In the genomic region with DNA sequence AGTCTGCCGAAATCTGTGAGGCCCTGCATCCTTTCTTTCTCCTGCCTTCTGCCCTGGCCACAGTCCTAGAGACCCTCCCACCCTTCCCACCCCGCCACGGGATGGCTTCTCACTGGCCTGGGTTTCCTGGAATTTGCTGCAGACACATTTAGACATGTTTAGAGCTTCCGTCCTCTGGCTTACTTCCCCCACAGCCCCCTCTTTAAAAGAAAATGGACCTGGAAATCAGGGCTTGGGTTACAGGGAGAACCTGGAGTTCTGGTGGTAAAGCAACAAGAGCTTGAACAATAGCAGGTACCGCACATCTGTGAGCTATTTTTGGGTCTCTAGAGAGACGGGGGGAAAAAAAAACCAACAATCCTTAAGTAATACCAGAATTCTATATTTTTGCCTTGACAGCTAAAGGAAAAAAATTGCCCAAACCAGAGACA, we compare ENCODE assay signal across 9 mouse cellular contexts. TPM values are rescaled to one million over a fixed set of nuclear protein-coding genes. Genes with fewer than 3 reads are reported as not detected.
DNase-seq lines count a peak whose midpoint lies in the region; ATAC-seq and TF ChIP-seq lines count a peak whose summit lies in the region.
"Had no signal": no experiment of that assay in that cellular context is flagged by ENCODE, and none has a peak within 500 bp of the region (broad histone marks: within the 10 kb centered on the region; RNA-seq: fewer than 3 reads in every experiment).

No protein-coding gene starts in this region.

- peaks cover 14% of the 10 kb centered on the region for H3K4me1 ChIP-seq in kidney, adult 2 months (ENCODE audit: control insufficient read depth, insufficient read depth, low read length)
- peaks cover 25% of the 10 kb centered on the region for H3K4me1 ChIP-seq in bone marrow macrophage, adult 2 months (ENCODE audit: control insufficient read depth, insufficient read depth, low read length)
- H3K4me1 ChIP-seq in hindbrain, embryonic 12.5 days: peaks cover 49% of the 10 kb centered on the region
- peaks cover 48% of the 10 kb centered on the region for H3K4me1 ChIP-seq in midbrain, embryonic 12.5 days

- 0 out of 2 replicates have a peak overlapping the region, but pooled peaks have one; percentile 17 for H3K27ac ChIP-seq in kidney, adult 2 months (ENCODE audit: insufficient read depth, low read depth, low read length)
- peak overlapping the region; percentile 9; the same call in 1 of the 2 replicates for H3K27ac ChIP-seq in bone marrow macrophage, adult 2 months (ENCODE audit: insufficient read depth, low read depth, low read length)
- peak overlapping the region; percentile 76 for H3K27ac ChIP-seq in hindbrain, embryonic 12.5 days
- peak overlapping the region; percentile 39; the same call in 1 of the 2 replicates for H3K27ac ChIP-seq in midbrain, embryonic 12.5 days (replicated peaks)

- H3K4me2 ChIP-seq in hindbrain, embryonic 12.5 days (replicated peaks): no peak overlapping the region
- H3K4me2 ChIP-seq in midbrain, embryonic 12.5 days (replicated peaks): no peak overlapping the region; the same call in 1 of the 2 replicates

- no peaks in the 10 kb centered on the region for H3K9me3 ChIP-seq in hindbrain, embryonic 12.5 days (replicated peaks)
- no peaks in the 10 kb centered on the region for H3K9me3 ChIP-seq in midbrain, embryonic 12.5 days

- no peak for ATAC-seq in hindbrain, embryonic 12.5 days (ENCODE audit: low FRiP score)
- ATAC-seq in midbrain, embryonic 12.5 days (ENCODE audit: low FRiP score, low read depth): no peak
- ATAC-seq in granulocyte monocyte progenitor cell, adult 5-6 weeks (replicated peaks; ENCODE audit: poor library complexity, severe bottlenecking): no peak
- ATAC-seq in activated CD4-positive, CD25-positive, alpha-beta regulatory T cell, adult 4 months: no peak

- H3K27me3 ChIP-seq in kidney, adult 2 months (replicated peaks; ENCODE audit: control insufficient read depth, insufficient read depth, low read length): no peaks in the 10 kb centered on the region
- H3K27me3 ChIP-seq in hindbrain, embryonic 12.5 days: peaks cover 16% of the 10 kb centered on the region
- peaks cover 34% of the 10 kb centered on the region for H3K27me3 ChIP-seq in midbrain, embryonic 12.5 days

- no peak for TF ChIP-seq POLR2A in kidney, adult 2 months (IDR thresholded peaks at IDR 0.05; ENCODE audit: low read depth, low read length)
- TF ChIP-seq POLR2A in bone marrow macrophage, adult 2 months (IDR thresholded peaks at IDR 0.05; ENCODE audit: borderline replicate concordance, low read depth, low read length): 0 out of 2 replicates have a peak, but pooled peaks have one; percentile 41

- no peaks in the 10 kb centered on the region for H3K36me3 ChIP-seq in kidney, adult 2 months (ENCODE audit: control insufficient read depth, insufficient read depth, low read length)
- H3K36me3 ChIP-seq in hindbrain, embryonic 12.5 days: no peaks in the 10 kb centered on the region
- H3K36me3 ChIP-seq in midbrain, embryonic 12.5 days: no peaks in the 10 kb centered on the region

- DNase-seq in kidney, adult 2 months: peak; percentile 52
- no peak for DNase-seq in kidney, adult 9 months
- DNase-seq in thymus, adult 18-20 months: no peak

- 44% methylated on average over 6 of the region's 6 CpGs for WGBS in kidney, adult 2 months
- 20% methylated on average over 6 of the region's 6 CpGs for WGBS in hindbrain, embryonic 12.5 days
- WGBS in midbrain, embryonic 12.5 days: 26% methylated on average over 6 of the region's 6 CpGs

- no peak overlapping the region for H3K9ac ChIP-seq in hindbrain, embryonic 12.5 days
- no peak overlapping the region for H3K9ac ChIP-seq in midbrain, embryonic 12.5 days (replicated peaks)

- H3K4me3 ChIP-seq in kidney, adult 2 months (ENCODE audit: insufficient read depth, low read depth, low read length): no peak overlapping the region
- no peak overlapping the region for H3K4me3 ChIP-seq in bone marrow macrophage, adult 2 months (ENCODE audit: insufficient read depth, low read length)
- no peak overlapping the region for H3K4me3 ChIP-seq in hindbrain, embryonic 12.5 days
- no peak overlapping the region for H3K4me3 ChIP-seq in midbrain, embryonic 12.5 days

- TF ChIP-seq CTCF in kidney, adult 2 months (conservative IDR thresholded peaks at IDR 0.05; ENCODE audit: insufficient read depth, insufficient read length, low read depth, low read length): no peak
- no peak for TF ChIP-seq CTCF in bone marrow macrophage, adult 2 months (IDR thresholded peaks at IDR 0.05; ENCODE audit: low read depth, low read length)

RNA-seq across cellular contexts. Expression of gene Notch1, which starts 8.5 kb away (rescaled TPM):
- 16.1 and 17.7 TPM in 2 replicates for polyA plus RNA-seq in kidney, adult 2 months (2012; rRNA removed)
- 27.6 and 36.4 TPM in 2 replicates for polyA plus RNA-seq in bone marrow macrophage, adult 2 months (2012; ENCODE audit: insufficient read depth, insufficient read length, missing spikeins)
- 38.0 and 41.0 TPM in 2 replicates for polyA plus RNA-seq in hindbrain, embryonic 12.5 days (2016; fragmentation: Nextera tagmentation; extraction: Ambion mirVana)
- polyA plus RNA-seq in midbrain, embryonic 12.5 days (2016; fragmentation: Nextera tagmentation; extraction: Ambion mirVana): 53.5 and 56.2 TPM in 2 replicates
- 19.2 and 22.6 TPM in 2 replicates for total RNA-seq in granulocyte monocyte progenitor cell, adult 5-6 weeks (2014; fragmentation: Nextera tagmentation)
- total RNA-seq in granulocyte monocyte progenitor cell, adult 5-6 weeks (2017): 8.1 and 8.5 TPM in 2 replicates
- 10 to 100 TPM; 22.2 to 28.7 TPM for polyA plus RNA-seq in activated CD4-positive, CD25-positive, alpha-beta regulatory T cell, adult 4 months (2017; shearing (Covaris generic))
- total RNA-seq: MEL had no signal

Comparison
In these comparisons a context has a peak if more than half of its experiments do, and no peak if none do; other contexts are left out.
1. H3K27ac ChIP-seq: peak in every context shown above with its lines; median percentile 76 in hindbrain, embryonic 12.5 days; 39 in midbrain, embryonic 12.5 days; 17 in kidney, adult 2 months; 9 in bone marrow macrophage, adult 2 months.